Mouse (Mus musculus): ENCODE measurements at regions not wholly inside any gene's neighbourhood (a gene's known extent, or its start where the extent isn't known, plus 50 kb on each side); places are given as distances from the start of the nearest gene placed in this dataset.

GRCm38 (mm10) chr13:57281941-57282710 is 386.3 kb upstream of the Trpc7 start:
- no peak for ATAC-seq (ENCODE audit: borderline replicate concordance, extremely low read depth, low FRiP score, low TSS enrichment)
- Histone ChIP-seq H3K9me3 (no peaks in the 10 kb centered on the region), H3K4me1 (no peaks in the 10 kb centered on the region), H3K9ac (no peak overlapping the region), H3K4me2 (no peak overlapping the region), H3K4me3 (no peak overlapping the region), H3K27ac (no peak overlapping the region), H3K36me3 (no peaks in the 10 kb centered on the region), H3K27me3 (no peaks in the 10 kb centered on the region)
- WGBS: 35% methylated on average over 24 of the region's 24 CpGs

GRCm38 (mm10) chr13:57281504-57281903 is 385.7 kb upstream of the Trpc7 start:
- ATAC-seq (ENCODE audit: borderline replicate concordance, extremely low read depth, low FRiP score, low TSS enrichment): no peak
- WGBS: 26% methylated on average over 3 of the region's 3 CpGs

GRCm38 (mm10) chr13:57278580-57278979 is 382.8 kb upstream of the Trpc7 start:
- H3K4me3 ChIP-seq: no peak overlapping the region
- WGBS: 6% methylated on average over 2 of the region's 2 CpGs

More at GRCm38 (mm10) chr13:57281504-57281903, 385.7 kb upstream of the Trpc7 start:
- Histone ChIP-seq H3K4me1 (no peaks in the 10 kb centered on the region), H3K9me3 (no peaks in the 10 kb centered on the region), H3K4me3 (no peak overlapping the region), H3K27ac (no peak overlapping the region), H3K36me3 (no peaks in the 10 kb centered on the region), H3K9ac (no peak overlapping the region), H3K4me2 (no peak overlapping the region), H3K27me3 (no peaks in the 10 kb centered on the region)

DNA sequence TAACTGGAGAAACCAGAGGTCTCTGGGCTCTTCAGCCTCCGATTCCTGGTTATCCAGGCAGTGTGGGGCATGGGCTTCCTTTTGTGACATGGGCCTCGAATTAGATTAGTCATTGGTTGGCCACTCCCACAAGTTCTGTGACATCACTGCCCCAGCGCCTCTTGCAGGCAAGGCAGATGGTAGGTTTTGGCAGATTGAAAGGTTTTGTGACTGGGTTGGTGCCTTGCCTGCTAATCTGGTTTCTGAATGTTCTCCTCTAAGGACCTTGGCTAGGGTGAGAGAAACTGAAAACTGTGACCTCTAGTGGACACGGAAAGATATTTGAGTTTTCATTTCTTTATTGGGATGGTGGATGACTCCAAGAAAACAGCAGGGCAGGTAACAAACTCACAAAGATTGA is 381.3 kb upstream of the Trpc7 start:
- no peaks in the 10 kb centered on the region for H3K27me3 ChIP-seq
- no peak overlapping the region for H3K4me3 ChIP-seq
- no peak for ATAC-seq (ENCODE audit: borderline replicate concordance, extremely low read depth, low FRiP score, low TSS enrichment)
- WGBS: 49% methylated on average over 4 of the region's 4 CpGs
- no peak overlapping the region for H3K27ac ChIP-seq
- no peak overlapping the region for H3K4me2 ChIP-seq
- H3K9ac ChIP-seq: no peak overlapping the region
- H3K9me3 ChIP-seq: no peaks in the 10 kb centered on the region
- no peaks in the 10 kb centered on the region for H3K4me1 ChIP-seq
- no peaks in the 10 kb centered on the region for H3K36me3 ChIP-seq

More at GRCm38 (mm10) chr13:57278580-57278979, 382.8 kb upstream of the Trpc7 start:
- no peaks in the 10 kb centered on the region for H3K9me3 ChIP-seq
- H3K27ac ChIP-seq: no peak overlapping the region
- no peaks in the 10 kb centered on the region for H3K27me3 ChIP-seq
- no peak overlapping the region for H3K4me2 ChIP-seq
- ATAC-seq (ENCODE audit: borderline replicate concordance, extremely low read depth, low FRiP score, low TSS enrichment): no peak
- no peaks in the 10 kb centered on the region for H3K4me1 ChIP-seq
- no peak overlapping the region for H3K9ac ChIP-seq
- no peaks in the 10 kb centered on the region for H3K36me3 ChIP-seq

GRCm38 (mm10) chr13:57275871-57276270 is 380.1 kb upstream of the Trpc7 start:
- H3K4me3 ChIP-seq: no peak overlapping the region

DNA sequence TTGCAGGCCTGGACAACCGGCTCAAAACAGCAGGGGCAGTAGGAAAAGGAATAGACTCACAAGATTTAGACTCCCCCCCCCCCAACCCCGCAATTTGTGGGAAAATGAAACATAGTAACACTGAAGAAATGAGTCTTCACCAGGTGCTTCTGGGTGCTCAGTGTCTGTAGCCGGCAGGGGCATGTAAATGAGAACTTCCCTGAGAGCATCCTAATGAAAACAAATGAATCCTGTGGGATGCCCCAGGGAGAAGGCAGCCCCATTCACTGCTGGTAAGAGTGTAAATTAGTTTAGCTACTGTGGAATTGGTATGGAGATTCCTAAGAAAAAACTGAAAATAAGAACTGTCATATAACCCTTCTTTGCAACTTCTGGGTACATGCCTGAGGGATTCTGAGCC is 377.8 kb upstream of the Trpc7 start:
- no peak for ATAC-seq (ENCODE audit: borderline replicate concordance, extremely low read depth, low FRiP score, low TSS enrichment)
- Histone ChIP-seq H3K9ac (no peak overlapping the region), H3K27ac (no peak overlapping the region), H3K4me2 (no peak overlapping the region), H3K4me1 (no peaks in the 10 kb centered on the region), H3K4me3 (no peak overlapping the region), H3K9me3 (no peaks in the 10 kb centered on the region), H3K27me3 (no peaks in the 10 kb centered on the region), H3K36me3 (no peaks in the 10 kb centered on the region)
- WGBS: 41% methylated on average over 3 of the region's 3 CpGs

More at GRCm38 (mm10) chr13:57275871-57276270, 380.1 kb upstream of the Trpc7 start:
- Histone ChIP-seq H3K27ac (no peak overlapping the region), H3K36me3 (no peaks in the 10 kb centered on the region), H3K9ac (no peak overlapping the region), H3K4me1 (no peaks in the 10 kb centered on the region), H3K27me3 (no peaks in the 10 kb centered on the region), H3K4me2 (no peak overlapping the region), H3K9me3 (no peaks in the 10 kb centered on the region)
- 75% methylated on average over 11 of the region's 11 CpGs for WGBS
- no peak for ATAC-seq (ENCODE audit: borderline replicate concordance, extremely low read depth, low FRiP score, low TSS enrichment)

DNA sequence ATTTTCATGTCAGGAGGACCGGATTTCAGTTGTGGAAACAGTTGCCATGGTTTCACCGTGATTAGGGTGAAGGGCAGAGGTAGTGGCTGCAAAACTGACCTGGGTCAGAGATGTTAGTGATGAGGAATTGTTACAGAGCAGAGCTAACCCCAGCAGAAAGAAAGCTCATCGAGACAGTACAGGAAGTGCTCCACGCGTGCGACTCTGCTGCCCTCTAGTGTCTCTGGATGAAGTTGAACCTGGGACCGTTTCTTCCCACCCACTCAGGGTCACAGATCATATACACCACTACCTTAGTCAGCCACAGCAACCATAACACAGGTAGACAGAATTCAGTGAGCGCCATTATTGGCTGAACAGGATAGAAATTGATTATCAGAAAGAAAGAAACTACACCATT is 373.8 kb upstream of the Trpc7 start:
- WGBS: 8% methylated on average over 8 of the region's 8 CpGs
- no peak overlapping the region for H3K4me3 ChIP-seq
- no peaks in the 10 kb centered on the region for H3K4me1 ChIP-seq
- no peak overlapping the region; the same call in 1 of the 2 replicates for H3K4me2 ChIP-seq
- no peak overlapping the region for H3K9ac ChIP-seq
- H3K9me3 ChIP-seq: no peaks in the 10 kb centered on the region
- H3K36me3 ChIP-seq: no peaks in the 10 kb centered on the region
- ATAC-seq (ENCODE audit: borderline replicate concordance, extremely low read depth, low FRiP score, low TSS enrichment): no peak
- no peaks in the 10 kb centered on the region for H3K27me3 ChIP-seq
- H3K27ac ChIP-seq: no peak overlapping the region

DNA sequence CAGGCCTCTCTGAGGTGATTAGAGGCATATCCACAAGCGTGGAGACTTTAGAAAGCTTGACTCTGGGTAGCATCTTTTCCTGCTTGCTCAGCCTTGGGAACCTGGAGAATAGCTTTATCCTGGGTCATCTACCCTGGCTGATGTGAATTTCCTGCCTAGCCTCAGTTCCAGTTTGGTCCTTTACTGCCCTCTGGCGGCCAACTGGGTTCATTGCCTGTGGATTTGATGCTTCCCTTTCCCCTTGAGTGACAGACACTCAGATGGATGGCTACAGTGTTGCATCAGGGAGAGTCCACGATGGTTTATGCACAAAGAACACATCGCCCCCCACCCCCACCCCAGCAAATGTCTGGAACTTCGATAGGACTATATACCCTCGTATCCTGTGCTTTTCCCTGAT is 364.1 kb upstream of the Trpc7 start:
- WGBS: 3% methylated on average over 6 of the region's 6 CpGs
- ATAC-seq (ENCODE audit: borderline replicate concordance, extremely low read depth, low FRiP score, low TSS enrichment): 0 out of 2 replicates have a peak, but pooled peaks have one; percentile 11
- Histone ChIP-seq H3K4me2 (no peak overlapping the region), H3K36me3 (no peaks in the 10 kb centered on the region), H3K4me3 (no peak overlapping the region), H3K27ac (no peak overlapping the region), H3K27me3 (no peaks in the 10 kb centered on the region), H3K9ac (no peak overlapping the region), H3K9me3 (no peaks in the 10 kb centered on the region), H3K4me1 (no peaks in the 10 kb centered on the region)

GRCm38 (mm10) chr13:57259474-57259873 is 363.7 kb upstream of the Trpc7 start:
- Histone ChIP-seq H3K4me3 (no peak overlapping the region), H3K27me3 (no peaks in the 10 kb centered on the region), H3K36me3 (no peaks in the 10 kb centered on the region), H3K4me1 (no peaks in the 10 kb centered on the region), H3K9me3 (no peaks in the 10 kb centered on the region), H3K4me2 (no peak overlapping the region), H3K27ac (no peak overlapping the region), H3K9ac (no peak overlapping the region)
- WGBS: 47% methylated on average over 8 of the region's 8 CpGs
- no peak for ATAC-seq (ENCODE audit: borderline replicate concordance, extremely low read depth, low FRiP score, low TSS enrichment)

DNA sequence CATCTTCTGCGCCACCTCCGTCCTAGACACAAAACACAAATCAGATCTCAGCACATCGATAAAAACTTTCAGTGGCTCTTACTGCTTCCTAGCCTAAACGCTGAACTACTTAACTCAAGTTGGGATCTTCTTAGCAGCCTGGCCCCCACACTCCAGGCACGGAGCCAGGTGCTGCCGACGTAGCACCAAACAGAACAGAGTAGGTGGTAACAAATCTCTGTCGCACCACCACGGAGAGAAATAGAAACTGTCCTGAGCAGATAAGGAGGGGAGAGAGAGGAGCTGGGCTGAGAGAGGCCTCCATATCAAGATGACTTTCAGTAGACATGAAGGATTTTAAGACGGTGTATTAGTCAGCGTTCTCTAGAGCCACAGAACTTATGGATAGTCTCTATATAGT is 360.1 kb upstream of the Trpc7 start:
- no peaks in the 10 kb centered on the region for H3K36me3 ChIP-seq
- H3K9ac ChIP-seq: no peak overlapping the region
- no peak for ATAC-seq (ENCODE audit: borderline replicate concordance, extremely low read depth, low FRiP score, low TSS enrichment)
- no peaks in the 10 kb centered on the region for H3K4me1 ChIP-seq
- WGBS: 64% methylated on average over 11 of the region's 11 CpGs
- H3K27me3 ChIP-seq: no peaks in the 10 kb centered on the region
- H3K9me3 ChIP-seq: no peaks in the 10 kb centered on the region
- H3K27ac ChIP-seq: no peak overlapping the region
- no peak overlapping the region for H3K4me2 ChIP-seq
- H3K4me3 ChIP-seq: no peak overlapping the region

GRCm38 (mm10) chr13:57249851-57250250 is 354.1 kb upstream of the Trpc7 start:
- H3K27ac ChIP-seq: no peak overlapping the region
- no peak for ATAC-seq (ENCODE audit: borderline replicate concordance, extremely low read depth, low FRiP score, low TSS enrichment)
- H3K9me3 ChIP-seq: no peaks in the 10 kb centered on the region
- no peaks in the 10 kb centered on the region for H3K4me1 ChIP-seq
- no peaks in the 10 kb centered on the region for H3K36me3 ChIP-seq
- WGBS: 77% methylated on average over 5 of the region's 5 CpGs
- no peaks in the 10 kb centered on the region for H3K27me3 ChIP-seq
- H3K9ac ChIP-seq: no peak overlapping the region
- H3K4me2 ChIP-seq: no peak overlapping the region
- H3K4me3 ChIP-seq: no peak overlapping the region

- H3K9ac ChIP-seq: no peak overlapping the region
- no peaks in the 10 kb centered on the region for H3K4me1 ChIP-seq
- H3K27ac ChIP-seq: no peak overlapping the region
- no peak overlapping the region for H3K4me3 ChIP-seq
- H3K4me2 ChIP-seq: no peak overlapping the region
- ATAC-seq (ENCODE audit: borderline replicate concordance, extremely low read depth, low FRiP score, low TSS enrichment): no peak
- no peaks in the 10 kb centered on the region for H3K9me3 ChIP-seq
- WGBS: 80% methylated on average over 4 of the region's 4 CpGs
- no peaks in the 10 kb centered on the region for H3K27me3 ChIP-seq
- no peaks in the 10 kb centered on the region for H3K36me3 ChIP-seq
These were observed 353.6 kb upstream of the Trpc7 start for GRCm38 (mm10) chr13:57249401-57249800.

All from lung, embryonic 15.5 days (tissue).